Mouse (Mus musculus): ENCODE results near the gene Ttc26. TPM values are rescaled to one million over a fixed set of nuclear protein-coding genes. Genes with fewer than 3 reads are reported as not detected.

The Ttc26 gene
- 13.2 TPM for polyA plus RNA-seq (2021)

- in situ Hi-C loops (cut with MboI; ENCODE audit: low pct_unique_long_range_greater_than_20kb): no loop called here
- no peak for TF ChIP-seq CTCF (IDR thresholded peaks at IDR 0.05)
- H3K27me3 ChIP-seq: no peaks in the 10 kb centered on the region
- ATAC-seq (peak; percentile 47), DNase-seq (ENCODE audit: low read depth, low spot score) (peak; percentile 73)
- ChIA-PET POLR2A (interaction anchor here (1.0 kb wide), 1 partner anchor 9 kb away, joined by 3 read pairs; no protein-coding TSS in a partner anchor), CTCF (interaction anchor here (1.5 kb wide), 1 partner anchor 9 kb away, joined by 3 read pairs; no protein-coding TSS in a partner anchor)
Observed at GRCm38 (mm10) chr6:38381129-38381771, at the start of gene Ttc26. Gene Ttc26 (plus strand): TSS chr6:38381469.

GRCm38 (mm10) chr6:38335264-38335663 is 46.0 kb upstream of the Ttc26 start:
- in situ Hi-C loops (cut with MboI; ENCODE audit: low pct_unique_long_range_greater_than_20kb): no loop called here
- H3K27me3 ChIP-seq: no peaks in the 10 kb centered on the region
- DNase-seq (ENCODE audit: low read depth, low spot score) (no peak), ATAC-seq (no peak)
- TF ChIP-seq CTCF (IDR thresholded peaks at IDR 0.05): no peak
- POLR2A ChIA-PET: no interaction called here
- CTCF ChIA-PET: no interaction called here

- no peak for DNase-seq (ENCODE audit: low read depth, low spot score)
- no peak for ATAC-seq
- no peaks in the 10 kb centered on the region for H3K27me3 ChIP-seq
- ChIA-PET POLR2A (no interaction called here), CTCF (no interaction called here)
- no peak for TF ChIP-seq CTCF (IDR thresholded peaks at IDR 0.05)
- in situ Hi-C loops (cut with MboI; ENCODE audit: low pct_unique_long_range_greater_than_20kb): no loop called here
Observed at GRCm38 (mm10) chr6:38337166-38337705, 44.0 kb upstream of the Ttc26 start.

- no peak for TF ChIP-seq CTCF (IDR thresholded peaks at IDR 0.05)
- ChIA-PET CTCF (no interaction called here), POLR2A (no interaction called here)
- in situ Hi-C loops (cut with MboI; ENCODE audit: low pct_unique_long_range_greater_than_20kb): no loop called here
- ATAC-seq: no peak
- H3K27me3 ChIP-seq: no peaks in the 10 kb centered on the region
- no peak for DNase-seq (ENCODE audit: low read depth, low spot score)
Observed at GRCm38 (mm10) chr6:38337951-38338350, 43.3 kb upstream of the Ttc26 start.

- in situ Hi-C loops (cut with MboI; ENCODE audit: low pct_unique_long_range_greater_than_20kb): no loop called here
- DNase-seq (ENCODE audit: low read depth, low spot score) (no peak), ATAC-seq (no peak)
- CTCF ChIA-PET: no interaction called here
- POLR2A ChIA-PET: no interaction called here
- TF ChIP-seq CTCF (IDR thresholded peaks at IDR 0.05): no peak
- H3K27me3 ChIP-seq: no peaks in the 10 kb centered on the region
Observed at GRCm38 (mm10) chr6:38339078-38339477, 42.2 kb upstream of the Ttc26 start.

GRCm38 (mm10) chr6:38341751-38342665 is 39.3 kb upstream of the Ttc26 start:
- ChIA-PET POLR2A (no interaction called here), CTCF (interaction anchor here (1.1 kb wide), 1 partner anchor 9 kb away, joined by 3 read pairs; no protein-coding TSS in a partner anchor)
- H3K27me3 ChIP-seq: no peaks in the 10 kb centered on the region
- TF ChIP-seq CTCF (IDR thresholded peaks at IDR 0.05): no peak
- DNase-seq (ENCODE audit: low read depth, low spot score) (no peak), ATAC-seq (no peak)
- in situ Hi-C loops (cut with MboI; ENCODE audit: low pct_unique_long_range_greater_than_20kb): no loop called here

- ChIA-PET CTCF (interaction anchor here (1.1 kb wide), 1 partner anchor 9 kb away, joined by 3 read pairs; no protein-coding TSS in a partner anchor), POLR2A (no interaction called here)
- in situ Hi-C loops (cut with MboI; ENCODE audit: low pct_unique_long_range_greater_than_20kb): no loop called here
- ATAC-seq: no peak
- no peak for DNase-seq (ENCODE audit: low read depth, low spot score)
- no peak for TF ChIP-seq CTCF (IDR thresholded peaks at IDR 0.05)
- H3K27me3 ChIP-seq: no peaks in the 10 kb centered on the region
Observed at GRCm38 (mm10) chr6:38342666-38342992, 38.6 kb upstream of the Ttc26 start.

GRCm38 (mm10) chr6:38343581-38343980 is 37.7 kb upstream of the Ttc26 start:
- CTCF ChIA-PET: no interaction called here
- in situ Hi-C loops (cut with MboI; ENCODE audit: low pct_unique_long_range_greater_than_20kb): no loop called here
- POLR2A ChIA-PET: interaction anchor here (1.4 kb wide), 1 partner anchor 11 kb away, joined by 3 read pairs; the partner anchor contains the start of gene Zc3hav1
- DNase-seq (ENCODE audit: low read depth, low spot score) (no peak), ATAC-seq (no peak)
- no peak for TF ChIP-seq CTCF (IDR thresholded peaks at IDR 0.05)
- no peaks in the 10 kb centered on the region for H3K27me3 ChIP-seq

GRCm38 (mm10) chr6:38344006-38344670 is 37.1 kb upstream of the Ttc26 start:
- no peak for DNase-seq (ENCODE audit: low read depth, low spot score)
- ChIA-PET CTCF (no interaction called here), POLR2A (interaction anchor here (0.6 to 1.4 kb wide), 2 partner anchors 10 to 957 kb away, joined by 3 read pairs; partner anchors contain the start of gene Zc3hav1)
- no peaks in the 10 kb centered on the region for H3K27me3 ChIP-seq
- TF ChIP-seq CTCF (IDR thresholded peaks at IDR 0.05): no peak
- in situ Hi-C loops (cut with MboI; ENCODE audit: low pct_unique_long_range_greater_than_20kb): no loop called here
- ATAC-seq: no peak

GRCm38 (mm10) chr6:38345796-38346195 is 35.5 kb upstream of the Ttc26 start:
- DNase-seq (ENCODE audit: low read depth, low spot score) (no peak), ATAC-seq (no peak)
- H3K27me3 ChIP-seq: no peaks in the 10 kb centered on the region
- in situ Hi-C loops (cut with MboI; ENCODE audit: low pct_unique_long_range_greater_than_20kb): no loop called here
- TF ChIP-seq CTCF (IDR thresholded peaks at IDR 0.05): no peak
- POLR2A ChIA-PET: no interaction called here
- CTCF ChIA-PET: no interaction called here
